Mouse (Mus musculus): ENCODE data around the gene Ldlrad1. TPM values are rescaled to one million over a fixed set of nuclear protein-coding genes. Genes with fewer than 3 reads are reported as not detected.

Gene Ldlrad1
- polyA plus RNA-seq, 1 experiment, result not detected

DNA sequence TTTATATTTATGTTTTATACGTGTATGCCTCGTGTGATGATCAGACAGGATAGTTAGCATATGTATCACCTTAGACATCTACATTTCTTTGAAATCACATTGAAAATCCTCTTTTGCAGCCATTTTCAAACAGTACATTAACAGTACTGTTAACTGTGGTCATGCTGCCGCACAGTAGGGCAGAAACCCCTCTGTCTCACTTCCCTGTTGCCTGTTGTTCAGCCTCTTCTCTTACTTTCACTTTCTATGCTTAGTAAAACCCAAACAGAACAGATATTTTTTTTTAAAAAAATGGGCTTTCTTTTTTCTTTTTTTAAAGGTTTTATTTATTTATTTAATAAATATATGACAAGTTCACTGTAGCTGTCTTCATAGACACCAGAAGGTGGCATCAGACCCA lies 15.1 kb upstream of the Ldlrad1 start:
- Histone ChIP-seq H3K4me1 (ENCODE audit: control insufficient read depth, insufficient read depth, insufficient read length, low read length) (no peaks in the 10 kb centered on the region), H3K4me3 (ENCODE audit: insufficient read depth, low read depth, low read length) (no peak overlapping the region), H3K27ac (replicated peaks; ENCODE audit: low read depth, low read length) (no peak overlapping the region)

- no peak overlapping the region for H3K27ac ChIP-seq (replicated peaks; ENCODE audit: low read depth, low read length)
- H3K4me1 ChIP-seq (ENCODE audit: control insufficient read depth, insufficient read depth, insufficient read length, low read length), result no peaks in the 10 kb centered on the region
- H3K4me3 ChIP-seq (ENCODE audit: insufficient read depth, low read depth, low read length), result no peak overlapping the region
Measured at GRCm38 (mm10) chr4:107196454-107196853, 12.5 kb upstream of the Ldlrad1 start.

- H3K4me1 ChIP-seq (ENCODE audit: control insufficient read depth, insufficient read depth, insufficient read length, low read length), result no peaks in the 10 kb centered on the region
- H3K27ac ChIP-seq (replicated peaks; ENCODE audit: low read depth, low read length), result no peak overlapping the region
- no peak overlapping the region for H3K4me3 ChIP-seq (ENCODE audit: insufficient read depth, low read depth, low read length)
Measured at GRCm38 (mm10) chr4:107198072-107198471, 10.9 kb upstream of the Ldlrad1 start.

DNA sequence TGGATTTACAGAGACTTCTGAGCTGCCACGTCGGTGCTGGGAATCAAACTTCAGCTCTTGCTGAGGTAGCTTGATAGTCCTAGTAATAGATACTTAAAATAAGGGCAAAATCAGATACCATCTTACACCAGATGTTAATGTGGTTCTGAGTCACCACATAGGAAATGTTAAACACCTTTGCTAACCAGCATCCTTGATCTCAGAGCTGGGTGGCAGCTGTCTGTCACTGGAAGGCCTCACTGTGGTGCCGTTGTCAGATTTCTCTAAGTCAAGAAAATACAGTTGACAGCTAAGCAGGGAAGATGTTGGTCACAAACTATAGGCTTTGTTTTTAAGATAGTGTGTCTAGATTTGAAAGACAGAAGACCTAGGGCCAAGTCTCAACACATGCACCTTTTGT lies 7.2 kb upstream of the Ldlrad1 start:
- H3K27ac ChIP-seq (replicated peaks; ENCODE audit: low read depth, low read length), result no peak overlapping the region
- no peaks in the 10 kb centered on the region for H3K4me1 ChIP-seq (ENCODE audit: control insufficient read depth, insufficient read depth, insufficient read length, low read length)
- no peak overlapping the region for H3K4me3 ChIP-seq (ENCODE audit: insufficient read depth, low read depth, low read length)

DNA sequence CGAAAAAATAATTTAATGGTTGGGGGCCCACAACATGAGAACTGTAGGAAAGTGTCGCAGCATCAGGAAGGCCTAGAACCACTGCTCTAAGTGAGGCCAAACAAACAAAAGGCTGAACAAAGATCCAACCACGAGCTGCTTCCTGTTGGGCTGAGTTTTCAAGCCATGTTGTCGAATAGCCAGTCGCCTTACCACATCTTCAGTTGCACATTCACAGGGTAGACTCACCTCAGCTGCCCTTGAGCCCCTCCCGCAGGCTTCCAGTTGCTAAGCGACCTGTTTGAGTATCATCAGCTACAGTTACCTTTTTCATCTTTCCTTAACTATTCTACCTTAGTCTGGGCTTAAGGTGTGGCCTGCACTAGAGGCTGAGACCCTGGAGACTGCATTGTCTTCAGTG lies 6.0 kb upstream of the Ldlrad1 start:
- Histone ChIP-seq H3K4me1 (ENCODE audit: control insufficient read depth, insufficient read depth, insufficient read length, low read length) (no peaks in the 10 kb centered on the region), H3K4me3 (ENCODE audit: insufficient read depth, low read depth, low read length) (no peak overlapping the region), H3K27ac (replicated peaks; ENCODE audit: low read depth, low read length) (no peak overlapping the region)

- Histone ChIP-seq H3K4me3 (ENCODE audit: insufficient read depth, low read depth, low read length) (no peak overlapping the region), H3K4me1 (ENCODE audit: control insufficient read depth, insufficient read depth, insufficient read length, low read length) (no peaks in the 10 kb centered on the region), H3K27ac (replicated peaks; ENCODE audit: low read depth, low read length) (no peak overlapping the region)
Measured at GRCm38 (mm10) chr4:107207016-107207415, 2.0 kb upstream of the Ldlrad1 start.

- Histone ChIP-seq H3K4me1 (ENCODE audit: control insufficient read depth, insufficient read depth, insufficient read length, low read length) (no peaks in the 10 kb centered on the region), H3K27ac (replicated peaks; ENCODE audit: low read depth, low read length) (no peak overlapping the region), H3K4me3 (ENCODE audit: insufficient read depth, low read depth, low read length) (no peak overlapping the region)
Measured at GRCm38 (mm10) chr4:107210483-107211097, 1.6 kb downstream of the Ldlrad1 start.

- Histone ChIP-seq H3K4me3 (ENCODE audit: insufficient read depth, low read depth, low read length) (no peak overlapping the region), H3K27ac (replicated peaks; ENCODE audit: low read depth, low read length) (no peak overlapping the region), H3K4me1 (ENCODE audit: control insufficient read depth, insufficient read depth, insufficient read length, low read length) (no peaks in the 10 kb centered on the region)
Measured at GRCm38 (mm10) chr4:107211465-107211864, 2.5 kb downstream of the Ldlrad1 start.

DNA sequence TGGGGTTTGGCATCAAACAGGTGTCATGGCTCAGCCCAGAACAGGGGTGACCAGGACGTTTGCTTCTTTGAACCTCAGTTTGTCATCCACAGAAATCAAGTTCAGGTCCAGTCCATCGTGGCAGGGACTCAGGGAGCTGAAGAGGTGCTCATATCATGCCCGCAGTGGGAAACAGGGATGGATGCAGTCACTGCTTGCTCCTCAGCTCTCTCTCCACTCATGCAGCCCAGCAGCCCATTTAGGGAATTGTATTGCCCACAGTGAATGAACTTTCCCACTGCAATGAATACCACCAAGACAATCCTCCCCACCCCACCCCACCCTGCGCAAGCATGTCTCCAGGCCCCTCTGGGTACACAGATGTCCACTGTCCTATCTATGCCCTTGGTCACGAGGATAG lies 3.0 kb downstream of the Ldlrad1 start:
- Histone ChIP-seq H3K4me1 (ENCODE audit: control insufficient read depth, insufficient read depth, insufficient read length, low read length) (no peaks in the 10 kb centered on the region), H3K4me3 (ENCODE audit: insufficient read depth, low read depth, low read length) (no peak overlapping the region), H3K27ac (replicated peaks; ENCODE audit: low read depth, low read length) (no peak overlapping the region)

DNA sequence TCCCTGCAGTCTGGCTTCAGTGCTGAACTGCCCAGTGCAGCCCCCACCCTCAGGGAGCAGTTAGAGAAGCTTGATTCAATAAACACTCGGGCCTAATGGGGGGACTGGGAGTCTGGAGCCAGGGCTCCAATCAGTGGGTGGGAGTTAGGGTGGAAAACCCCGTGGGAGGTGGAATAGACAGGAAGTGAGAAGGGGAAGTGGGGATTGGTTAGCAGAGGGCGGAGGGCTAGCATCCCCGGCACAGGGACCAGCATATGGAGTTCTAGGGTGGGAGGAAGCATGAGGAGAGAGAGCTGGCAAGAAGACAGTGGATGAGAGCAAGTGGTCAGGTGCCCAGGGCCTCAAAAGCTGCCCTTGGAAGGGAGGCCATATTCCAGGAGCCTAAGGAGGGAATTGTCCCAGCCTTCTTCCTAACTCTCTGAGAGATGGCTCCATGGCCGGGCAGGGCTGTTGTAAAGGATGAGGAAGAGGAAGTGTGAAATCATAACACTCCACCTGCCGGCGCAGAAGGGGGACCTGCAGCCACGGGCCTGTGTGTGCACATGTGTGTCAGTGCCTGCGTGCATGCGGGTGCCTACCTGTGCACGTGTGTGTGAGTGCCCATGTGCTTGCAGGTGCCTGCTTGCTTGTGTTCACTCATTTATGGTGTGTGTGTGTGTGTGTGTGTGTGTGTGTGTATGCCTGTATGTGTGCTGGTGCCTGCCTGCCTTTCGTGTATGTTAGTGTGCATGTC lies 4.5 kb downstream of the Ldlrad1 start:
- H3K4me1 ChIP-seq (ENCODE audit: control insufficient read depth, insufficient read depth, insufficient read length, low read length), result no peaks in the 10 kb centered on the region; the same call in 1 of the 2 replicates
- no peak overlapping the region for H3K27ac ChIP-seq (replicated peaks; ENCODE audit: low read depth, low read length)
- H3K4me3 ChIP-seq (ENCODE audit: insufficient read depth, low read depth, low read length), result no peak overlapping the region

DNA sequence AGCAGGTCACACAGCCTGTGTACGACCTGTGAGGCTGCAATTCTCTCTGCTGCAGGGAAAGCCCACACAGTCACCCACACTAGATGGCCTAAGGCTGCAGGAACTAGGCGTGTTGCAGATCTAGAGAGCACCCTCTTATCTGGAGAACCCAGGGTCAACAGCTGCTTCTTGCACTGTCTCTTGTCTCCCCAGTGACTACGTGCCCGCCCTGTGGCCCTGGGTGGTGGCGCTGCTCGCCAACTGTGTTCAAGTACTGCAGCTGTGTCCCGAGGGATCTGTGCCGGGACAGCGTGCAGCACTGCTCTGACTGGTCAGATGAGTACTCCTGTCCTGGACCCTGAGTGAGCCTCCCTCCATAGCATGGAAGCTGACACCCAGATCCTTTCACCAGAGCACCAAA lies 8.6 kb downstream of the Ldlrad1 start:
- H3K27ac ChIP-seq (replicated peaks; ENCODE audit: low read depth, low read length), result no peak overlapping the region
- no peaks in the 10 kb centered on the region; the same call in 1 of the 2 replicates for H3K4me1 ChIP-seq (ENCODE audit: control insufficient read depth, insufficient read depth, insufficient read length, low read length)
- no peak overlapping the region for H3K4me3 ChIP-seq (ENCODE audit: insufficient read depth, low read depth, low read length)

GRCm38 (mm10) chr4:107221524-107221923 lies 12.5 kb downstream of the Ldlrad1 start:
- Histone ChIP-seq H3K27ac (replicated peaks; ENCODE audit: low read depth, low read length) (no peak overlapping the region), H3K4me3 (ENCODE audit: insufficient read depth, low read depth, low read length) (no peak overlapping the region)

DNA sequence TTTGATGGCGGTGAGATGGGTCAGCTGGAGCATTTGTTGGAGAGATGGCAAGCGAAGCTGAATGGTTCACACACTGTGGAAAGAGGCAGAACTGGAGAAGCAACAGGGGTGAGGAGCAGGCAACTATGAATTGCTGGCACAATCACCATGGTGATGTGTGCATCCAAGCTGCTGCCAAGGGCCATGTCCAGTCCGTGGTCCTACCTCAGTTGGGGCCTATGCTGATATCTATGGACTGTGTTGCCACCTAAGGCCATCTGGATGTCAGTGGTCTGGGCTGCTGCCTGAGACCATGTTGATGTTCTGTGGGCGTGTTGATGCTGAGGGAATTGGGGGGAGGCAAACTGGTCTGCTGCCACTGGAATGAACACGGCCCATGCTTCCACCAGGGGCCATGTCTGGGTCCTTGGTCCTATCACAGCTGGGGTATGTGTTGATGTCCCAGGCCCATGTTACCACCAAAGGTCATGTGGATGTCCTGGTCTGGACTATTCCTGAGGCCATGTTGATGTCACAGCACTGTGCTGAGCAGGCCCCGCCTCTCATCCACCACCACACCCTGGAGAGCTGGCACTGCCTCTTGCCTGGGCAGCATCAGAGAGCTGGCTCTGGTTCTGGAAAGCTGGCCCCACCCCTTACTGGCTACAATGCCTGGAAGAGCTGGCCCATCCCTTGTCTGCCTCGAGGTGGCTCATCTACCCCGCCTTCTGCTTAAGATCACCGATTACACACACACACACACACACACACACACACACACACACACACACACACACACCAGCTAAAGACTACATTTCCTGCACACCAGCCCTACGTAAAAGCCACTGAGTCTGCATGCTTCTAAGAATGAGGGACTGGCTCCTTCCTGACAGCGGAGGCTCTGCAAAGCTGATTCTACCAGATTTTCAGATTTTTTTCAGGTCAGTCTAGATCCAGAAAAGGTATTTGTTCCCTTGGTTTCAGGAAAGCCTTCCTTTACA lies 14.5 kb downstream of the Ldlrad1 start:
- Histone ChIP-seq H3K27ac (replicated peaks; ENCODE audit: low read depth, low read length) (no peak overlapping the region), H3K4me3 (ENCODE audit: insufficient read depth, low read depth, low read length) (no peak overlapping the region), H3K4me1 (ENCODE audit: control insufficient read depth, insufficient read depth, insufficient read length, low read length) (no peaks in the 10 kb centered on the region)

More at GRCm38 (mm10) chr4:107221524-107221923, 12.5 kb downstream of the Ldlrad1 start:
- no peaks in the 10 kb centered on the region; the same call in 1 of the 2 replicates for H3K4me1 ChIP-seq (ENCODE audit: control insufficient read depth, insufficient read depth, insufficient read length, low read length)

DNA sequence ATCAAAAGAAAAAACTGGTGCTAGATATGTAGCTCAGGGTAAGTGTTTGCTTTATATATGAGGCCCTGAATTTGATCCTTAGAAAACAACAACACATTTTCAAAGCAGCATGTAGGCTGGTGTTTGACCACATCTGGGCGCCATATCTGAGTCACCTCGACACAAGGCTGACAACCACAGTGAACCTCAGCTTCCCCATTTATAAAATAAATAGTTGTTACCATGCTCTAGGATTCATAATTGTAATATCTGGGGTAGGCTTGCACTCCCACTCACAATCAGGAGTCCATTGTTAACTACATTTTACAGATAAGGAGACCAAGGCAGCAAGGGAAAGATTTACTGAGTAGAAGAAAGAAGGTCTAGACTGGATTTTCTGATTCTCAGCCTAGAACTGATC lies 17.3 kb downstream of the Ldlrad1 start:
- H3K4me3 ChIP-seq (ENCODE audit: insufficient read depth, low read depth, low read length), result no peak overlapping the region
- H3K27ac ChIP-seq (replicated peaks; ENCODE audit: low read depth, low read length), result no peak overlapping the region
- H3K4me1 ChIP-seq (ENCODE audit: control insufficient read depth, insufficient read depth, insufficient read length, low read length), result no peaks in the 10 kb centered on the region

- Histone ChIP-seq H3K4me3 (ENCODE audit: insufficient read depth, low read depth, low read length) (no peak overlapping the region), H3K27ac (replicated peaks; ENCODE audit: low read depth, low read length) (no peak overlapping the region), H3K4me1 (ENCODE audit: control insufficient read depth, insufficient read depth, insufficient read length, low read length) (no peaks in the 10 kb centered on the region)
Measured at GRCm38 (mm10) chr4:107232219-107232618, 23.2 kb downstream of the Ldlrad1 start.

Data from brown adipose tissue, adult 24 weeks (tissue).